Mouse (Mus musculus) midbrain, postnatal 0 days (tissue): ENCODE results near the gene Iqub. TPM values are rescaled to one million over a fixed set of nuclear protein-coding genes. Genes with fewer than 3 reads are reported as not detected.

Experiments
- ATAC-seq: fragments of 200-750 bp; cut with Nextera tagmentation; 2 replicates; pipeline ENCODE4 v1.8.0; 2017; ENCODE audit warnings: moderate number of reproducible peaks, mild to moderate bottlenecking, moderate TSS enrichment, moderate library complexity; ENCODE audit not compliant: low FRiP score
- DNase-seq: peaks from one replicate; pipeline ENCODE4 v3.0.0-alpha.2; 2015; ENCODE audit warnings: low spot score
- H3K27ac ChIP-seq: fragments of 300-500 bp; sonication (generic); 2 replicates; pipeline ENCODE4 v1.5.1; 2014; ENCODE audit warnings: low read depth, mild to moderate bottlenecking, low read length, mixed read lengths
- H3K27me3 ChIP-seq: fragments of 300-500 bp; sonication (generic); 2 replicates; pipeline ENCODE4 v1.6.1; 2014; ENCODE audit warnings: low read length, control low read depth, mixed read lengths; ENCODE audit not compliant: insufficient read depth
- H3K36me3 ChIP-seq: fragments of 300-500 bp; sonication (generic); 2 replicates; pipeline ENCODE4 v1.6.1; 2014; ENCODE audit warnings: low read length, control low read depth, mixed read lengths; ENCODE audit not compliant: insufficient read depth
- H3K4me1 ChIP-seq: fragments of 300-500 bp; sonication (generic); 2 replicates; pipeline ENCODE4 v1.6.1; 2014; ENCODE audit warnings: mild to moderate bottlenecking, control low read depth, antibody characterized with exemption, low read length, mixed read lengths; ENCODE audit not compliant: insufficient read depth
- H3K4me2 ChIP-seq: fragments of 300-500 bp; sonication (generic); 2 replicates; pipeline ENCODE4 v1.6.1; 2014; ENCODE audit warnings: low read depth, mild to moderate bottlenecking, low read length, mixed read lengths; ENCODE audit not compliant: poor library complexity, severe bottlenecking
- H3K4me3 ChIP-seq: fragments of 300-500 bp; sonication (generic); 2 replicates; pipeline ENCODE4 v1.5.1; 2014; ENCODE audit warnings: low read depth, mild to moderate bottlenecking, low read length, moderate library complexity
- H3K9ac ChIP-seq: fragments of 300-500 bp; sonication (generic); replicated peaks from 2 replicates; pipeline ENCODE4 v1.6.1; 2014; ENCODE audit warnings: mild to moderate bottlenecking, low read length, moderate library complexity, mixed read lengths; ENCODE audit not compliant: poor library complexity, severe bottlenecking
- H3K9me3 ChIP-seq: fragments of 300-500 bp; sonication (generic); 2 replicates; pipeline ENCODE4 v1.6.1; 2016; ENCODE audit warnings: low read length, control low read depth
- CTCF ChIP-seq: IDR thresholded peaks from 2 replicates; pipeline ENCODE4 v1.5.1; 2016; ENCODE audit warnings: antibody characterized with exemption, mild to moderate bottlenecking
- WGBS: fragments of 180-500 bp; shearing (Covaris S2); extraction: QIAGEN DNeasy Blood & Tissue Kit; methylation state at CpG from one replicate; pipeline ENCODE4 v1.1.7; 2014; 5-methylcytosine and 5-hydroxymethylcytosine counted together
- polyA plus RNA-seq: library from polyadenylated mRNA; unstranded; fragments of >200 nt; fragmentation: Nextera tagmentation; extraction: Ambion mirVana; gene quantifications from 2 replicates; pipeline ENCODE4 v1.2.1, GENCODE M21; 2015
- total RNA-seq: library from RNA; depleted of rRNA; stranded (reverse); fragments of >200 nt; gene quantifications from 2 replicates; pipeline ENCODE4 v1.2.3, GENCODE M21; 2014

The Iqub gene
- total and polyA plus RNA-seq, 2 experiments from 2014 or later: 0.70 to 1.5 TPM

DNA sequence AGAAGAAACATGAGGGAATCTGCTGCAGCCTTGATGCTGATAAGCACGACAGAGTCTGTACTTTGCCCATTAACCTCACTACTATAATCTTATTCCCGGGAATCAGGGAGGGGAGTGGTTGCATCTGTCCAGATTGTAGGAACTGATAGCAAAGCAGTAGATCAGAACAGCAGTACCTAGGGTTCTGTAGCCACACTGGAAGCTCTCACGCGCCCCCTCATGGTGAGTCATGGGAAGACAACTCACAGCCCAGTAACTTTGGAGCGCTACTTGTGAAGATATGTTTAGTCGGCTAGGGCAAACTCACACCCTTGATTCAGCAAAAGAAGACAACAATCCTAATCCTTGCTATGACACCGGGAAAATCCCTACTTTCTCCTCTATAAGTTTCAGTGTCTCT, 58.8 kb downstream of the Iqub start:
- Histone ChIP-seq H3K4me2 (no peak overlapping the region), H3K4me1 (no peaks in the 10 kb centered on the region), H3K4me3 (no peak overlapping the region), H3K27ac (no peak overlapping the region), H3K27me3 (no peaks in the 10 kb centered on the region), H3K9ac (no peak overlapping the region), H3K9me3 (no peaks in the 10 kb centered on the region), H3K36me3 (no peaks in the 10 kb centered on the region)
- WGBS: 42% methylated on average over 7 of the region's 7 CpGs
- ATAC-seq (no peak), DNase-seq (no peak)
- peak; percentile 57 for TF ChIP-seq CTCF

DNA sequence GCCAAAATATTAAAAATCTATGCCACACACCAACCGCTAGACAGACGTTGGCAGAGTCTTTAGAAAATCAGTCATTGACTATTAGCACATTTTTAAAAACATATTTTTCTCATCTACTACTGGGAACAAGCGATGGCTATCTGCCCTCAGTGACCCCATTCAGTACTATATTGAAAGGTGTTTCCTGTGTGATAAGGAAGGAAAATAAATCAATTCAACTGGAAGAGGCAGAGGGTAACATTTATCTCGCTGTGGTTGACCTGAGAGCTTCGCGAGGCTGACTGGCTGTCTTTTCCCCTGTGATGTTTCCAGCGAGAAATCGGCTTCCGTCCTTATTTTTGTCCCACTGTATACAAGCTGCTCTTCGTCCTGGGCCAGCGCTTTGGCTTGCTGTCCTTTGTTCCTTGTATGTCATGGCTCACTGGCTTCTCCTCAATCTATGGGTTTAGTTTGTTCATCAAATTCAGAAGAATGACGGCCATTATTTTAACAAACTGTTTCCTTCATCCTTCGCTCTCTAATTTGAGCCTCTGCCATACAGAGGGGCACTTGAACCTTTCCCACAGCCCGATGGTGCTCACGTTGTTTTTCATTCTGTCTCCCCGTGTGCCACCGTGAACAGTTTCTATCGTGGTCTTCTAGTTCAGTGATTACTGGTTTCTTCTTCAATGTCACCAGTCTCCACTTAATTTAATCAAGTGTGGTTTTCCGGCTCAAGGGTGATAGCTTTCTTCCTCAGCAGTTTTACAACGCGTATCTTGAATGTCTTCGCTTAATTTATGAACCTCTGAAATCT, 63.6 kb downstream of the Iqub start:
- DNase-seq (no peak), ATAC-seq (no peak)
- Histone ChIP-seq H3K27me3 (no peaks in the 10 kb centered on the region), H3K4me1 (no peaks in the 10 kb centered on the region), H3K27ac (no peak overlapping the region), H3K36me3 (no peaks in the 10 kb centered on the region), H3K4me3 (no peak overlapping the region), H3K9ac (no peak overlapping the region), H3K9me3 (no peaks in the 10 kb centered on the region), H3K4me2 (no peak overlapping the region)
- 89% methylated on average over 22 of the region's 22 CpGs for WGBS
- no peak for TF ChIP-seq CTCF

DNA sequence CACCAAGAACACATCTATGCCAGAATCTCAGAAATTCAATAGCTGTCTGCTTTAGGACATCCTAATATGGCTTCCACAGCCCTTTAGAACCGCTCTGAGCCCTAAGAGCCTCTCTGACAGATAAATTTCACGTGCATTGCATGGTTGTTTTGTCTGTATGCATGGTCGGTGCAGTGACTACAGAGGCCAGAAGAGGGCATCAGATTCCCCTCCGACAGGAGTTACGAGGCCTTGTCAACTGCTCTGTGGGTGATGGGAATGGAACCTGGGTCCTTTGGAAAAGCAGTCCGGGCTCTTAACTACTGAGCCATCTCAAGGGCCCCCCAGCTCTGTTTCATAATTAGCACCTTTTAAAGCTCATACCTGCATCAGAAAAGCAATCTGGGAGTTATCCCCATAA, 64.6 kb downstream of the Iqub start:
- Histone ChIP-seq H3K27me3 (no peaks in the 10 kb centered on the region), H3K36me3 (no peaks in the 10 kb centered on the region), H3K4me2 (no peak overlapping the region), H3K9ac (no peak overlapping the region), H3K27ac (no peak overlapping the region), H3K4me1 (no peaks in the 10 kb centered on the region), H3K4me3 (no peak overlapping the region), H3K9me3 (no peaks in the 10 kb centered on the region)
- TF ChIP-seq CTCF: no peak
- WGBS: 87% methylated on average over 6 of the region's 6 CpGs
- no peak for DNase-seq
- ATAC-seq: no peak

DNA sequence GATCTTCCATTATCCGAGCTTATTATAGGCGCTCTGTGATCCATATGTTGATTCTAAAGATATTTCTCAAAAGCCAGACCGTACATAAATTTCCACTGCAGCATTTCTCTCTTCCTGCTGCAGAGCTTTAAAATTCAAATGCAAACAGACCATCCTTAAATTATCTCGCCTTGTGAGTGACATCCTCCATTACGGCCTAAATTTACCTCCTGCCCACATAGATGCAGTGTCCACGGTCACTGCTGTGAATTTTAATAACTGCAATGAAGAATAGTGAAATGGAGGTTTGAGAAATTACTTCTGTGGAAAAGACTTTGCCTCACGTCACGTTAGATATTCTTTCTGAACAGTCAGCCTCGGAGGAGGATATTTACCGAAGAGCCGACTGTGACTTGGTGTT, 98.8 kb downstream of the Iqub start:
- DNase-seq: no peak
- Histone ChIP-seq H3K9me3 (no peaks in the 10 kb centered on the region), H3K4me3 (no peak overlapping the region), H3K9ac (no peak overlapping the region), H3K4me1 (no peaks in the 10 kb centered on the region), H3K27ac (no peak overlapping the region), H3K27me3 (no peaks in the 10 kb centered on the region), H3K36me3 (no peaks in the 10 kb centered on the region), H3K4me2 (no peak overlapping the region)
- ATAC-seq: no peak
- TF ChIP-seq CTCF: no peak
- WGBS: 79% methylated on average over 11 of the region's 11 CpGs

DNA sequence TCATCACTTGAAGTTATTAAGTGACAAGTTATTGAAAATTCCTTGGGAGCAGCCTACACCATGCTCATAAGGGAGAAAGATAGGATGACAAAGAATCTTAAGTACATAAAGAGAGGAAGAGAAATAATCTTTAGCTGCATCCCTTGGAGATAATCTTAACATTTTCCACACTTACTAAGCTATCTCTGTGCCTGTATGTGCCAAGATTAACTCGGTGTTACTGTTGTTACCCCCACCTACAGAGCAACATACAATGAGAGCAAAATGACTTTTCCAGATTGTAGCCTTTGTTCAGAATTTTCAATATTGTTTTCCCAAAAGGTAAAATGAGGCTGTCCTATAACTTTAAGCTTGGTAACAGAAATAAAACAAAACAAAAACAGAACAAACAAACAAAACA, 99.4 kb downstream of the Iqub start:
- ATAC-seq (no peak), DNase-seq (no peak)
- no peak for TF ChIP-seq CTCF
- no peak overlapping the region for H3K9ac ChIP-seq
- H3K4me3 ChIP-seq: no peak overlapping the region
- H3K27me3 ChIP-seq: no peaks in the 10 kb centered on the region
- no peak overlapping the region for H3K4me2 ChIP-seq
- H3K27ac ChIP-seq: no peak overlapping the region
- no peaks in the 10 kb centered on the region for H3K4me1 ChIP-seq
- H3K36me3 ChIP-seq: no peaks in the 10 kb centered on the region
- 79% methylated on average over 1 of the region's 1 CpGs for WGBS
- H3K9me3 ChIP-seq: no peaks in the 10 kb centered on the region

DNA sequence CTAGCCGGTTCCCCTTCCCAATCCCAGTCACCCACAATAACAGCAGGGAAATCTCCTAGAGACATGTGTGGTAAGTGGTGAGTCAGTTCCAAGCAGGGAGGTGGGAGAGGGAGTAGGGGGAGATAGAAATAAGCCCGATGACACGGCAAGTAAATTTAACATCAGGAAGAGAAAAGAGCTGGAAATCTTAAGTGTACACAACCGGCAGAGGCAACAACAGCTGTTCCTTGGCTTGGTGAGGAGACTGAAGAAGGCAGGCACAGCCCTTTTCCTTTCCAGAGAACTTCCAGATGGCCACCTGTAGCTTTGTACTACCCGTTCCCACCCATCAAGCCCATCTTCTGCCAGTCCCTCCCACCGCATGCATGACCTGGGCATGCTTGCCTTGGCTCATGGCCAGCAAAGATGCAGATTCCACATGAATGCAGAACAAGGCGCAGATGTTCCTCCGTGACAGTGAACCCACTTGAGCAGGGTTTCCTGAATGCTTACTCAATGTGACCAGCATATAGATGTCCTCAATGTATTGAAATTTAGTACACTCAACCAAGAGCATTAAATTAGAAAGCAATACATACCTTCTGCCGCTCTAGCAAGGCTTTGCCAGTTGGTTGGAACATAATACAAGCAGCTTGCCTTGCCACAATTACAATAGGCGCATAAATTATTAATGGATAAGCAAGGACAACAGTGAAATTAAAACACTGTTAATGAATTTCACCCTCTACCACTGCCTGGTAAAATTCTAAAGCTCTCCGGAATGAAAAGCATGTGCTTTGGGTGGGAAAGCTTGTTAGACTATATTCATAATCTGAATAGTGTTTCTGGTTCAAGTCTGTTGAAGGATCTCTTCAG, 106.1 kb downstream of the Iqub start:
- no peak overlapping the region for H3K27ac ChIP-seq
- no peak overlapping the region for H3K4me2 ChIP-seq
- H3K4me3 ChIP-seq: no peak overlapping the region
- H3K9ac ChIP-seq: no peak overlapping the region
- no peaks in the 10 kb centered on the region for H3K9me3 ChIP-seq
- peak; percentile 15 for DNase-seq
- H3K36me3 ChIP-seq: no peaks in the 10 kb centered on the region
- no peak for ATAC-seq
- H3K27me3 ChIP-seq: no peaks in the 10 kb centered on the region
- WGBS: 75% methylated on average over 11 of the region's 11 CpGs
- no peaks in the 10 kb centered on the region for H3K4me1 ChIP-seq
- no peak for TF ChIP-seq CTCF
